Mouse (Mus musculus) ES-CJ7 (cell line): ENCODE results near the gene Defb23.

Source experiments
- DNase-seq: peaks from one replicate; pipeline ENCODE4 v3.0.0; 2011; ENCODE audit warnings: low read depth, low spot score

Gene Defb23

DNA sequence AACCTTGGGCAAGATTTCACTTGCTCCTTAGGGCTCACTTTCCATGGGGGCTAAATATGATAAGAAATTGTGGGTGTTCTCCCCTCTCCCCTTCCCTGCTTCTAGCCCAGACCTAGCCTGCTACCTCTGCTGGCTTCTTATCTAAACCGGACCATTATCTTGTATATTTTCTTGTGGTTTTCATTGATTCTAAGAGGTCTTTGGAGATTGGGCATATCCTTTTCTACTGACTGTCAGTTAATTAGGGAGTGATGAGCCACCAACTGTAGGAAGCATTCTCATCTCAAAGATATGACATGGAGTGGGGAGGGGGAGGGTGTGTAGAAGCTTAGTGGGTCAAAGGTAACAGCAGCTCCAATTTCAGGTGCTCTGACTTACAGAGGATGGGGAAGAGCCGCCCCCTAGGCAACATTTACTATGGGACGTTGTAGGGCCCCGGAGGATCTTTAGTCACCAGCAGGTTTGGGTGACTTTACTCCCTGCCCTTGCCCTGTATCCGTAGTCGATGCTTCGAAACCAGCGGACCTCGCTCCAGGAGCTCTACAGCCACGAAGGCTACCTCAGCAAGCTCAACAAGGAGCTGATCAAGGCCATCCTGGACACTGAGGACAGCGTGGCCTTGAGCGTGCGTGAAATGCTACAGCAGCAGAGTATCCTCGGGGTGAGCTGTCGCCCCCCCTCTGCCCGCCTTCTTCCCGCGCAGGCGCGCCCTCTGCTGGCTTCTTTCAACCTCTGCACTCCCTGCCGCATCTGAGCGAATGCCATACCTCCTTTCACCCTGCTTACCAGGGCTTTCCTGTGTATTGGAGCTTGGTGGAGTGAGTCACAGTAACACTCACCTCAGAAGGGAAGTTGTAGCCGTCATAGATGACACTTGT, 27.2 kb downstream of the Defb23 start:
- peak; percentile 76 for DNase-seq

- DNase-seq: no peak
These were observed 28.0 kb downstream of the Defb23 start for GRCm38 (mm10) chr2:152436405-152436901.

DNA sequence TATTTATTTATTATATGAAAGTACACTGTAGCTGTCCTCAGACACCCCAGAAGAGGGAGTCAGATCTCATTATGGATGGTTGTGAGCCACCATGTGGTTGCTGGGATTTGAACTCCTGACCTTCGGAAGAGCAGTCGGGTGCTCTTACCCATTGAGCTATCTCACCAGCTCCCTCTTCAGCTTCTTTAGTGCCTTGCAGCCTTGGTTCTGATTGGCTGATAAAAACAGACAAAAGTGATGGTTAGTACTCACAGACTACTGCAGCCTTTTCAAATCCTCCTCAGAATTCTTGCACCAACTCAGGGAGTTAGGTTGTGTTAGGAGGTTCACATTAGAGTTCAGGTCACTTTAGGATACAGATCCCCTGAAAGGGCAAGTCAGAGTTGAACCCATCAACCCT, 35.9 kb downstream of the Defb23 start:
- peak; percentile 60 for DNase-seq

- DNase-seq: peak; percentile 36
These were observed 36.9 kb downstream of the Defb23 start for GRCm38 (mm10) chr2:152427493-152427892.

- DNase-seq: no peak
These were observed 48.6 kb downstream of the Defb23 start for GRCm38 (mm10) chr2:152415786-152416185.

DNA sequence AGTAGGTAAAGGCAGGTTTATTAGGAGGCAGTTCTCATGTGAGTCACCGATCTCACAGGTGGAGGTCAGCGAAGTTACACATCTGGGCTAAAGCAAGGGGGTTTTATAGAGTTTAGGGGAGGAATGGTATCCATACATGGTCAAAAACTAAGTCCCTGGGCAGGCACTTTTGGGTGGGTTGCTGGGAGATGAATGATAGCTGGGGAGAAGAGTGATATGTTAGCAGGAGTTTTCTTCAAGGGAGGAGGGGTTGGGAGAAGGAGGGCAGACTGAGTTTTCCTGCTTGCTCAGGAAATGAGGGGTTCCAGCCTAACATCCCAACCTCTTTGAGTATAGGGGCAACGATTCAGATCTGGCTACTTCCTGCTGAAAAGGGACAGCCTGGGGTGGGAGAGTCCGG, 49.1 kb downstream of the Defb23 start, which contains the start of gene 6820408C15Rik:
6820408C15Rik (plus strand) TSS at position 301 of the 400 bp plus-strand sequence.
- DNase-seq: no peak

DNA sequence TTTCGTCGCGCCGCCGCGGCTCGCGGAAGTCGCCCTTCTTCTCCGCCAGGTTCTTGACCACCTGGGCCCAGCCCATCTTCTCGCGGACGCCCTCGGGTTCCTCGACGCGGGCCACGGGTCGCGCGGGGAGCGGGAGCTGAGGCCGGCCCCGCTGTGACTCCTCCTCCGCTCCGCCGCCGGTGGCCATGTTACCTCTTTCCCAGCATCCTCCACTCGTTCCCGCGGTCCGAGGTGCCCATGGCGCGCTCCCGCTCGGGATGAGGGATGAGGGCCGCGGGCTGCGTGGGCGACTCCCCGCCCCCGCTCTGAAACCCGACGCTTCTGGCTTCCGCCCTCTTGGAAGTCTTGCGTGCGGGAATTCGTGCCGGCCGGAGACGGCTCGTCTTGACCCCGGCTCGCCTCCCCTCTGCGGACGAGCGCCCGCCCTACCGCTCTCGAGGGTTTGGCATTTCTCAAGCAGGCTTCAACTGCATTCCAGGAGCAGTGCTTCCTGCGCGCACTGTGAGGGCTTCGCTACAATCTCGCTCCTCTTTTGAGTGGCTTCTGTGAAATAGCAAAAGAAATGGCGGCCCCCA, 49.7 kb downstream of the Defb23 start, which contains the start of gene Zcchc3:
Zcchc3 (minus strand) TSS at position 437 of the 575 bp plus-strand sequence.
- peak; percentile 83 for DNase-seq

- peak; percentile 59 for DNase-seq
These were observed 50.4 kb downstream of the Defb23 start for GRCm38 (mm10) chr2:152413765-152414584.

- no peak for DNase-seq
These were observed 51.2 kb downstream of the Defb23 start for GRCm38 (mm10) chr2:152413158-152413764.

DNA sequence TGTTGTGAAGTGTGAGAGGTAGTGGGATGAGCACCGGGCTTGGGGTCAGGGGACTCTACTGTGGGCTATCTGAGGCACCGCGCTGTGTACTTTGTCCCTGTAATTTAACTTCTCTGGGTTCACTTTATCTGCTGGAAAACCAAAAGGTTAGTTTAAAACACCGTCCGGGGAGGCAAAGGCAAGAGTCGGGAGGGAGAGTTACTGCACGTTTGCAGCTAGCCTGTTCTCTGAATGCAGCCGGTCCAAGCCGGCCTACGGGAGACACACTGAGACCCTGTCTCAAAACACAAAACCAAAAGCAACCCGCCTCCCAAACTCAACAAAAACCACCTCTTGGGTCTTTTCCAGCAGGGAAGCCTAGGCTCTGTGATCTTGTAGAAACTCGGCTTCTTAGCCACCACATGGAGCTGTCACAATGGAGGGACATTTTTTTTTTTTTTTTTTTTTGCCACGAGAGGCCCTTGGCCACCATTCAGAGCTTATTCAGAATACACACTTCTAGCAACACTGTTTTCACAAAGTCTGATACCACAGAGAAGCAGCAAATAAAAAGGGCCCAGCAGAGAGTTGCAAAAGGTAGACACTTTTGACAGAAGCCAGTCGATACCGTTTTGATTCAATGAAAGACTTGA, 51.8 kb downstream of the Defb23 start:
- no peak for DNase-seq

- no peak for DNase-seq
These were observed 52.9 kb downstream of the Defb23 start for GRCm38 (mm10) chr2:152411471-152411870.

DNA sequence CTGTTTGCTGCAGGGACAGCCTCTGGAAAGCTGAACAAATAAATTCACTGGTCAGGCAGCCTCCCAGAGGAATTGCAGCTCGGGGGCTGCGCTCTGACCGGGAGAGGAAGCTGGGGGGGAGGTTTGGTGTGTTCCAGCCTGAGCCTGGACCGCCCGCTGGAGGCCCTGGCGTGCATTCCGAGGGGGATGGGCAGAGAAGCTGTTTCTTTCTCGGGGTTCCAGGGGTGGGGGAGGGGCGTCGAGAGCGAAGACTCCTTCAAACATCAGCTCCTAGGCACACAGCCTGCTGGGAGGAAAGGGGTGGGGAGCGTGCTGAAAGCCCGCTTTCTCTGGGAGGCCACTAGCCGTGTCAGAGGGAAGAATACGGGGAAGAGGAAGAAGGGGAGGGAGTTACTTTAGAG, 53.4 kb downstream of the Defb23 start:
- DNase-seq: peak; percentile 96

- DNase-seq: no peak
These were observed 54.6 kb downstream of the Defb23 start for GRCm38 (mm10) chr2:152409781-152410180.
